Mouse (Mus musculus) liver, postnatal 0 days (tissue): ENCODE results near the gene Tubd1. TPM values are rescaled to one million over a fixed set of nuclear protein-coding genes. Genes with fewer than 3 reads are reported as not detected.

ENCODE experiments used
- ATAC-seq: fragments of 200-750 bp; cut with Nextera tagmentation; 2 replicates; pipeline ENCODE4 v1.8.0; 2017; ENCODE audit warnings: mild to moderate bottlenecking, moderate library complexity
- DNase-seq: peaks from one replicate; pipeline ENCODE4 v3.0.0-alpha.2; 2016
- H3K27ac ChIP-seq: fragments of 300-500 bp; sonication (generic); 2 replicates; pipeline ENCODE4 v1.5.1; 2014; ENCODE audit warnings: antibody characterized with exemption, moderate library complexity, mild to moderate bottlenecking, low read depth
- H3K27me3 ChIP-seq: fragments of 300-500 bp; sonication (generic); 2 replicates; pipeline ENCODE4 v1.6.1; 2014; ENCODE audit warnings: low read length, control low read depth, mixed read lengths; ENCODE audit not compliant: insufficient read depth
- H3K36me3 ChIP-seq: fragments of 300-500 bp; sonication (generic); replicated peaks from 2 replicates; pipeline ENCODE4 v1.6.1; 2014; ENCODE audit warnings: mild to moderate bottlenecking, control low read depth, low read length, moderate library complexity, mixed read lengths; ENCODE audit not compliant: insufficient read depth
- H3K4me1 ChIP-seq: fragments of 300-500 bp; sonication (generic); 2 replicates; pipeline ENCODE4 v1.6.1; 2014; ENCODE audit warnings: antibody characterized with exemption, mild to moderate bottlenecking, control low read depth; ENCODE audit not compliant: insufficient read depth
- H3K4me2 ChIP-seq: fragments of 300-500 bp; sonication (generic); 2 replicates; pipeline ENCODE4 v1.6.1; 2014; ENCODE audit warnings: low read depth, mild to moderate bottlenecking, low read length, moderate library complexity, mixed read lengths
- H3K4me3 ChIP-seq: fragments of 300-500 bp; sonication (generic); 2 replicates; pipeline ENCODE4 v1.5.1; 2014; ENCODE audit warnings: low read depth, low read length
- H3K9ac ChIP-seq: fragments of 300-500 bp; sonication (generic); replicated peaks from 2 replicates; pipeline ENCODE4 v1.6.1; 2014; ENCODE audit warnings: mild to moderate bottlenecking, moderate library complexity
- H3K9me3 ChIP-seq: fragments of 300-500 bp; sonication (generic); 2 replicates; pipeline ENCODE4 v1.6.1; 2016; ENCODE audit warnings: mild to moderate bottlenecking, control low read depth, low read length, mixed read lengths
- CTCF ChIP-seq: sonication (generic); IDR thresholded peaks from 2 replicates; pipeline ENCODE4 v1.5.1; 2016; ENCODE audit warnings: antibody characterized with exemption, low read depth
- EP300 ChIP-seq: IDR thresholded peaks from 2 replicates; pipeline ENCODE4 v1.6.1; 2016; ENCODE audit warnings: antibody characterized with exemption, low read depth, mild to moderate bottlenecking
- WGBS: fragments of 180-500 bp; shearing (Covaris S2); extraction: QIAGEN DNeasy Blood & Tissue Kit; methylation state at CpG from one replicate; pipeline ENCODE4 v1.1.7; 2014; ENCODE audit not compliant: insufficient replicate concordance; 5-methylcytosine and 5-hydroxymethylcytosine counted together
- polyA plus RNA-seq: library from polyadenylated mRNA; unstranded; fragments of >200 nt; fragmentation: Nextera tagmentation; extraction: Ambion mirVana; gene quantifications from 2 replicates; pipeline ENCODE4 v1.2.1, GENCODE M21; 2015

Gene Tubd1
- polyA plus RNA-seq, 1 experiment from 2014 or later, result 4.4 TPM

GRCm38 (mm10) chr11:86598572-86598971, 53.8 kb downstream of the Tubd1 start:
- ATAC-seq (peak; percentile 77), DNase-seq (no peak)
- Histone ChIP-seq H3K4me3 (no peak overlapping the region), H3K4me1 (peaks cover 27% of the 10 kb centered on the region), H3K27ac (peak overlapping the region; percentile 81), H3K9me3 (no peaks in the 10 kb centered on the region), H3K36me3 (peaks cover 10% of the 10 kb centered on the region), H3K4me2 (no peak overlapping the region), H3K27me3 (no peaks in the 10 kb centered on the region), H3K9ac (no peak overlapping the region)
- WGBS, result 97% methylated on average over 1 of the region's 1 CpGs
- TF ChIP-seq EP300 (peak; percentile 46; the same call in 1 of the 2 replicates), CTCF (no peak)

- Histone ChIP-seq H3K36me3 (peaks cover 10% of the 10 kb centered on the region), H3K4me2 (no peak overlapping the region), H3K27ac (0 out of 2 replicates have a peak overlapping the region, but pooled peaks have one; percentile 81), H3K9ac (no peak overlapping the region), H3K27me3 (no peaks in the 10 kb centered on the region), H3K4me1 (peaks cover 28% of the 10 kb centered on the region), H3K9me3 (no peaks in the 10 kb centered on the region), H3K4me3 (no peak overlapping the region)
- no peak for TF ChIP-seq EP300
- no peak for ATAC-seq
- no peak for DNase-seq
- WGBS, result 76% methylated on average over 4 of the region's 4 CpGs
Observed at GRCm38 (mm10) chr11:86599378-86600208, 54.8 kb downstream of the Tubd1 start.

DNA sequence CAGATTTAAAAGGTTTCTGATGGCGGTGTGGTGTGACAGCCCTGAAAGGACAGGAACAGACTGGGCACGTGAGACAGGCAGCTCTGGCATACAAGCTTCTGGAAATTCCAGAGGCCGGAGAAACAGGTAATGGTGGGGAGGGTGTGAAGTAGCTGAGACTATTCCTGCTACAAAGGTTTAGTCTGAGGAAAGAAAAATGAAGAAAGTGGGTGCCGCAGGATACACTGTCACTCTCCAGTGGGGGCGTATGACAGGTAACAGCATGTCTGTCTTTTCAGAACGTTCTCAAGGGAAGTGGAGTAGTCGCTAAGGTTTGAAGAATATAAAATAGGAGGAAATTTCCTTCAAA, 55.4 kb downstream of the Tubd1 start:
- DNase-seq (no peak), ATAC-seq (no peak)
- 88% methylated on average over 7 of the region's 7 CpGs for WGBS
- peaks cover 27% of the 10 kb centered on the region for H3K4me1 ChIP-seq
- TF ChIP-seq CTCF, result no peak
- no peak for TF ChIP-seq EP300
- no peak overlapping the region for H3K4me3 ChIP-seq
- peaks cover 10% of the 10 kb centered on the region for H3K36me3 ChIP-seq
- H3K9ac ChIP-seq, result no peak overlapping the region
- H3K27ac ChIP-seq, result no peak overlapping the region
- no peaks in the 10 kb centered on the region for H3K9me3 ChIP-seq
- no peaks in the 10 kb centered on the region for H3K27me3 ChIP-seq
- no peak overlapping the region for H3K4me2 ChIP-seq

GRCm38 (mm10) chr11:86602116-86602515, 57.3 kb downstream of the Tubd1 start:
- H3K4me3 ChIP-seq, result no peak overlapping the region
- peaks cover 17% of the 10 kb centered on the region for H3K4me1 ChIP-seq
- no peaks in the 10 kb centered on the region for H3K27me3 ChIP-seq
- H3K9me3 ChIP-seq, result no peaks in the 10 kb centered on the region
- H3K27ac ChIP-seq, result no peak overlapping the region
- no peak overlapping the region for H3K4me2 ChIP-seq
- WGBS, result 81% methylated on average over 3 of the region's 3 CpGs
- no peak overlapping the region for H3K9ac ChIP-seq
- ATAC-seq (no peak), DNase-seq (no peak)
- no peak for TF ChIP-seq CTCF
- peaks cover 21% of the 10 kb centered on the region for H3K36me3 ChIP-seq

DNA sequence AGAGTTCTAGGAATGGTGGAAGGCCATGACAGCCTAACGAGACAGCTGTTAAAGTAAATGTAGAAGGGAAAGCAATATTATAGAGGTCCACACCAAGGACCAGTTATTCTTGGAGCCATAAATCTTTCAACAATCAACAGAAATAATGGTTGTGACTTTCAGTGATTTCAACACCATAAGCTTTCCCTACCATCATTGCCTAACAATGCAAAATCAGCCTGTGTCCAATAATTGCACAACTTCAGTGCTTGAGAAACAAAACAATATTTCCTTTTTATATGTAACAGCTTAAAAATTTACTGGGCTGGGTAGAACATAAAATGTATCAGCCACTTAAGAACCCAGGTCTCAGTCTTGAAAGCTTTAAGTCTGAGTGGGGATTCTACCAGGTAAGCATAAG, 58.9 kb downstream of the Tubd1 start:
- Histone ChIP-seq H3K27me3 (no peaks in the 10 kb centered on the region), H3K9ac (no peak overlapping the region), H3K36me3 (peaks cover 21% of the 10 kb centered on the region), H3K9me3 (no peaks in the 10 kb centered on the region), H3K4me3 (no peak overlapping the region), H3K4me2 (no peak overlapping the region), H3K4me1 (peaks cover 11% of the 10 kb centered on the region), H3K27ac (peak overlapping the region; percentile 74)
- WGBS, result 59% methylated on average over 1 of the region's 1 CpGs
- ATAC-seq (peak; percentile 61; the same call in 1 of the 2 replicates), DNase-seq (no peak)
- TF ChIP-seq EP300 (peak; percentile 82), CTCF (no peak)

DNA sequence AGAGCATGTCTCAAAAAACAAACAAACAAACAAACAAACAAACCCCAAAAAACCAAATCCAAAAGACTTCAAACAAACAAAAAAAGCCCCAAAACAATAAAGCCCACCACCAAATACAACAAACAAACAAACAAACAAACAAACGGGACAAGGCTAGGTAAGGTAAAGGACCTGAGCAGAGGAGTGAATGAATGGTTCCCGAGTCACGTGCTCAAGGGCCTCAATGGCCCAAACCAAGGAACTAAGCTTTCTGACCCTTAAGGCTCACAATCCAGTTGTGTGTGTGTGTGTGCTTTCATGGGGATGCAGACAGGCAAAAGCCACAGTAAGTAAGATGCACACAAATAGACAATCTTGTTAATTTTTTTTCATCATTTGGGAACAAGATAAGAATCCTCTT, 59.5 kb downstream of the Tubd1 start:
- Histone ChIP-seq H3K36me3 (peaks cover 21% of the 10 kb centered on the region), H3K27me3 (no peaks in the 10 kb centered on the region), H3K4me3 (no peak overlapping the region), H3K4me1 (peaks cover 11% of the 10 kb centered on the region), H3K9me3 (no peaks in the 10 kb centered on the region), H3K27ac (peak overlapping the region; percentile 74), H3K4me2 (no peak overlapping the region), H3K9ac (no peak overlapping the region)
- DNase-seq, result no peak
- no peak for ATAC-seq
- 87% methylated on average over 3 of the region's 3 CpGs for WGBS
- TF ChIP-seq CTCF, result no peak
- no peak for TF ChIP-seq EP300
